Mouse (Mus musculus) stomach, embryonic 14.5 days (tissue): ENCODE measurements at regions not wholly inside any gene's neighbourhood (a gene's known extent, or its start where the extent isn't known, plus 50 kb on each side); places are given as distances from the start of the nearest gene placed in this dataset.

Experiments used
- ATAC-seq: fragments of 200-750 bp; cut with Nextera tagmentation; 2 replicates; pipeline ENCODE4 v1.8.0; 2017; ENCODE audit warnings: low read depth, moderate TSS enrichment; ENCODE audit not compliant: insufficient number of reproducible peaks, insufficient read depth, low FRiP score
- H3K27ac ChIP-seq: fragments of 300-500 bp; sonication (generic); 2 replicates; pipeline ENCODE4 v1.5.1; 2014; ENCODE audit warnings: mild to moderate bottlenecking, low read length, moderate library complexity, mixed read lengths
- H3K27me3 ChIP-seq: fragments of 300-500 bp; sonication (generic); 2 replicates; pipeline ENCODE4 v1.6.1; 2014; ENCODE audit warnings: low read length, control low read depth, mixed read lengths; ENCODE audit not compliant: control insufficient read depth, insufficient read depth
- H3K36me3 ChIP-seq: fragments of 300-500 bp; sonication (generic); 2 replicates; pipeline ENCODE4 v1.6.1; 2014; ENCODE audit warnings: mild to moderate bottlenecking, control low read depth, low read length, moderate library complexity, mixed read lengths; ENCODE audit not compliant: control insufficient read depth, insufficient read depth
- H3K4me1 ChIP-seq: fragments of 300-500 bp; sonication (generic); 2 replicates; pipeline ENCODE4 v1.6.1; 2014; ENCODE audit warnings: low read length, control low read depth, mixed read lengths; ENCODE audit not compliant: control insufficient read depth, insufficient read depth
- H3K4me2 ChIP-seq: fragments of 300-500 bp; sonication (generic); replicated peaks from 2 replicates; pipeline ENCODE4 v1.6.1; 2014; ENCODE audit warnings: low read depth, low read length, control low read depth
- H3K4me3 ChIP-seq: fragments of 300-500 bp; sonication (generic); 2 replicates; pipeline ENCODE4 v1.5.1; 2014; ENCODE audit warnings: low read depth, low read length, control low read depth
- H3K9ac ChIP-seq: fragments of 300-500 bp; sonication (generic); replicated peaks from 2 replicates; pipeline ENCODE4 v1.6.1; 2014; ENCODE audit warnings: low read depth, mild to moderate bottlenecking, control low read depth, low read length, moderate library complexity, mixed read lengths
- H3K9me3 ChIP-seq: fragments of 300-500 bp; sonication (generic); 2 replicates; pipeline ENCODE4 v1.6.1; 2016; ENCODE audit warnings: low read depth, low read length, control low read depth; ENCODE audit not compliant: control insufficient read depth
- WGBS: fragments of 180-500 bp; shearing (Covaris S2); extraction: QIAGEN DNeasy Blood & Tissue Kit; methylation state at CpG from one replicate; pipeline ENCODE4 v1.1.7; 2014; 5-methylcytosine and 5-hydroxymethylcytosine counted together

- ATAC-seq: peak; percentile 58; the same call in 1 of the 2 replicates
- H3K9ac ChIP-seq: no peak overlapping the region
- no peaks in the 10 kb centered on the region for H3K36me3 ChIP-seq
- no peaks in the 10 kb centered on the region for H3K27me3 ChIP-seq
- no peak overlapping the region for H3K4me3 ChIP-seq
- H3K4me1 ChIP-seq: 0 out of 2 replicates have a peak, but pooled peaks cover 2% of the 10 kb centered on the region
- no peaks in the 10 kb centered on the region for H3K9me3 ChIP-seq
- no peak overlapping the region for H3K4me2 ChIP-seq
- no peak overlapping the region for H3K27ac ChIP-seq
- WGBS: 33% methylated on average over 6 of the region's 6 CpGs
Observed at GRCm38 (mm10) chr3:99573335-99573976, 311.8 kb upstream of the Spag17 start.

GRCm38 (mm10) chr3:99573977-99574373 is 311.2 kb upstream of the Spag17 start:
- no peaks in the 10 kb centered on the region for H3K9me3 ChIP-seq
- H3K4me1 ChIP-seq: 0 out of 2 replicates have a peak, but pooled peaks cover 2% of the 10 kb centered on the region
- WGBS: 47% methylated on average over 3 of the region's 3 CpGs
- no peak overlapping the region for H3K4me2 ChIP-seq
- ATAC-seq: no peak
- H3K4me3 ChIP-seq: no peak overlapping the region
- H3K27ac ChIP-seq: no peak overlapping the region
- no peaks in the 10 kb centered on the region for H3K36me3 ChIP-seq
- no peaks in the 10 kb centered on the region for H3K27me3 ChIP-seq
- H3K9ac ChIP-seq: no peak overlapping the region

DNA sequence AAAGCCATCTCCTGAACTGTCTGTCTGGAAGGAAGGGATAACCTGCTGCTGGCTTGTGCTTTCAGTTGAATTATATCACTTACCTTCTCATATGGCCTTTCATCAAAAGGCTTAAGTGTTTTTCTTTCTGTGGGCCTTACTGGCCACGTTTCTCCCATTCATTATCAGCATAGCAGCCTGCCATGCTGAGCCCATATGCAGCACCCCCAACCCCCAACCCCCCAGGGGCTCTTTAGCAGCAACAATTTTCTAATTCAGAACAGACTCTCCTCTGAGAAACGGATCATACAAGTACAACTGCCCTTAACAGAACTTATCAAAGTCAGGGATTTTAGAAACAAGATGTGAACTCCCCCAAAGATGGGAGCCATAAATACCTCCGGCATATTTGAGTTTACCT is 282.5 kb upstream of the Spag17 start:
- Histone ChIP-seq H3K4me1 (no peaks in the 10 kb centered on the region), H3K9me3 (no peaks in the 10 kb centered on the region), H3K4me3 (no peak overlapping the region), H3K27ac (no peak overlapping the region), H3K27me3 (no peaks in the 10 kb centered on the region), H3K36me3 (no peaks in the 10 kb centered on the region), H3K4me2 (no peak overlapping the region), H3K9ac (no peak overlapping the region)
- ATAC-seq: no peak
- 38% methylated on average over 3 of the region's 3 CpGs for WGBS

DNA sequence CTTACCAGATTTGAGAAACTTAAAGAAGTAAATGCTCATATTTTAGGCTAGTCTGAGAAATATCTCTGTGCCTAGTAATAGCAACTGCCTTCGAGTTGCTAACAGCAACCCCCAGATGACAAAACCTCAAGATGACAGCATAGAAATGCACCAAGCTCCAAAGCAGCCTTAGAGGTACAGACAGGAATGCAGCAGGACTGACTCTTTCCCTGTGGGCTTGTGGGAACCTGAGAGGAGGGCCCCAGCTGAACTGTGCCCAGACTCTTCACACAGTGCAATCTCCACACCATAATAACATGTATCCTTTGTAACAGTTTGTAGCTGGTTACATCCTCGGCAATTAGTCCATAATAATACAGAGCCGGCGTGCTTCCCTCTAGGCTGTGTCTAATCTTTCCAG is 252.9 kb upstream of the Spag17 start:
- H3K4me1 ChIP-seq: no peaks in the 10 kb centered on the region
- H3K9ac ChIP-seq: no peak overlapping the region
- 79% methylated on average over 4 of the region's 4 CpGs for WGBS
- no peak for ATAC-seq
- no peak overlapping the region for H3K4me2 ChIP-seq
- H3K36me3 ChIP-seq: no peaks in the 10 kb centered on the region
- H3K27me3 ChIP-seq: no peaks in the 10 kb centered on the region
- H3K27ac ChIP-seq: no peak overlapping the region
- no peak overlapping the region for H3K4me3 ChIP-seq
- H3K9me3 ChIP-seq: no peaks in the 10 kb centered on the region

GRCm38 (mm10) chr3:99641343-99642106 is 243.7 kb upstream of the Spag17 start:
- no peaks in the 10 kb centered on the region for H3K4me1 ChIP-seq
- no peak overlapping the region for H3K27ac ChIP-seq
- H3K4me3 ChIP-seq: no peak overlapping the region
- no peak for ATAC-seq
- no peak overlapping the region for H3K9ac ChIP-seq
- H3K4me2 ChIP-seq: no peak overlapping the region
- no peaks in the 10 kb centered on the region for H3K9me3 ChIP-seq
- H3K27me3 ChIP-seq: no peaks in the 10 kb centered on the region
- 81% methylated on average over 8 of the region's 8 CpGs for WGBS
- no peaks in the 10 kb centered on the region for H3K36me3 ChIP-seq

GRCm38 (mm10) chr3:99644910-99645309 is 240.3 kb upstream of the Spag17 start:
- Histone ChIP-seq H3K9ac (no peak overlapping the region), H3K36me3 (no peaks in the 10 kb centered on the region), H3K9me3 (no peaks in the 10 kb centered on the region), H3K27me3 (no peaks in the 10 kb centered on the region), H3K4me1 (no peaks in the 10 kb centered on the region), H3K27ac (no peak overlapping the region), H3K4me3 (no peak overlapping the region), H3K4me2 (no peak overlapping the region)
- 78% methylated on average over 1 of the region's 1 CpGs for WGBS
- ATAC-seq: no peak

- Histone ChIP-seq H3K4me2 (no peak overlapping the region), H3K27me3 (no peaks in the 10 kb centered on the region), H3K4me3 (no peak overlapping the region), H3K4me1 (no peaks in the 10 kb centered on the region), H3K9ac (no peak overlapping the region), H3K27ac (no peak overlapping the region), H3K9me3 (no peaks in the 10 kb centered on the region), H3K36me3 (no peaks in the 10 kb centered on the region)
- ATAC-seq: no peak
- 79% methylated on average over 4 of the region's 4 CpGs for WGBS
Observed at GRCm38 (mm10) chr3:99645318-99645717, 239.9 kb upstream of the Spag17 start.

DNA sequence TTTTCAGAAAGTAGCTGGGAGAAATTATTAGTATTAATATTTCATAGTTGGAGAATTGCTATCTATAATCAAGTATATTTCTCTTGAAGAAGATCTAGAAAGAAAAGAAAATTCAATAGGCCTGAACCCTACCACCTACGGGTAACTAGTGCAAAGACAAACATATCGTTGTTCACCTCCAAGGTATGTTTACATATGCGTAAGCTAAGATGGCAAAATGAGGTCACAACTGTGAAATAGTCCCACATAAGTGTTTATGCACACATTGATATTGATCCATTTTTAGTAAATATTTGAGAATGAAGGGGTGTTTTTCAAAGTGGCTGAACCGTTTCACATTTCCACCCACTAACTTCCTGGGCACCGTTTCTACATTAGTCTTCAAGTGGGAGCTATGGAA is 227.6 kb upstream of the Spag17 start:
- Histone ChIP-seq H3K4me2 (no peak overlapping the region), H3K9me3 (no peaks in the 10 kb centered on the region), H3K4me1 (no peaks in the 10 kb centered on the region), H3K4me3 (no peak overlapping the region), H3K36me3 (no peaks in the 10 kb centered on the region), H3K27me3 (no peaks in the 10 kb centered on the region), H3K27ac (no peak overlapping the region), H3K9ac (no peak overlapping the region)
- 48% methylated on average over 5 of the region's 5 CpGs for WGBS
- no peak for ATAC-seq
